Mouse (Mus musculus): ENCODE data around the gene Olfr50. TPM values are rescaled to one million over a fixed set of nuclear protein-coding genes. Genes with fewer than 3 reads are reported as not detected.

Gene Olfr50
- not detected in 2 replicates for polyA plus RNA-seq (2014; fragmentation: Nextera tagmentation; extraction: Ambion mirVana)

GRCm38 (mm10) chr2:36790238-36790637 lies at the start of gene Olfr50:
TSS of gene Olfr50 (plus strand) at chr2:36790538.
- H3K4me2 ChIP-seq = no peak within 1 kb of the TSS
- no peak for DNase-seq (ENCODE audit: low spot score)
- no peak for ATAC-seq (replicated peaks; ENCODE audit: low FRiP score)
- H3K27me3 ChIP-seq (replicated peaks; ENCODE audit: control insufficient read depth, insufficient read depth, low read length) = no peaks in the 10 kb centered on the region
- H3K9ac ChIP-seq (ENCODE audit: low read depth, low read length) = no peak within 1 kb of the TSS
- WGBS = 80% methylated on average over 2 of the region's 2 CpGs
- no peak within 1 kb of the TSS for H3K27ac ChIP-seq (ENCODE audit: low read depth, low read length)
- no peaks in the 10 kb centered on the region for H3K36me3 ChIP-seq (ENCODE audit: control insufficient read depth, insufficient read depth, low read length)
- no peak within 1 kb of the TSS for H3K4me3 ChIP-seq (ENCODE audit: low read depth, low read length)
- peaks cover 3% of the 10 kb centered on the region; the same call in 1 of the 2 replicates for H3K9me3 ChIP-seq (ENCODE audit: control insufficient read depth, low read length)
- H3K4me1 ChIP-seq (replicated peaks; ENCODE audit: control insufficient read depth, insufficient read depth, low read length) = no peaks in the 10 kb centered on the region

GRCm38 (mm10) chr2:36783976-36784375 lies 6.4 kb upstream of the Olfr50 start, which contains the start of gene Olfr348:
TSS of gene Olfr348 (plus strand) at chr2:36784276.
- ATAC-seq (replicated peaks; ENCODE audit: low FRiP score) (no peak), DNase-seq (ENCODE audit: low spot score) (no peak)
- Histone ChIP-seq H3K36me3 (ENCODE audit: control insufficient read depth, insufficient read depth, low read length) (no peaks in the 10 kb centered on the region), H3K27me3 (replicated peaks; ENCODE audit: control insufficient read depth, insufficient read depth, low read length) (no peaks in the 10 kb centered on the region), H3K4me1 (replicated peaks; ENCODE audit: control insufficient read depth, insufficient read depth, low read length) (no peaks in the 10 kb centered on the region), H3K27ac (ENCODE audit: low read depth, low read length) (no peak within 1 kb of the TSS), H3K4me2 (no peak within 1 kb of the TSS), H3K9me3 (ENCODE audit: control insufficient read depth, low read length) (no peaks in the 10 kb centered on the region), H3K4me3 (ENCODE audit: low read depth, low read length) (no peak within 1 kb of the TSS), H3K9ac (ENCODE audit: low read depth, low read length) (no peak within 1 kb of the TSS)
- 65% methylated on average over 2 of the region's 2 CpGs for WGBS

DNA sequence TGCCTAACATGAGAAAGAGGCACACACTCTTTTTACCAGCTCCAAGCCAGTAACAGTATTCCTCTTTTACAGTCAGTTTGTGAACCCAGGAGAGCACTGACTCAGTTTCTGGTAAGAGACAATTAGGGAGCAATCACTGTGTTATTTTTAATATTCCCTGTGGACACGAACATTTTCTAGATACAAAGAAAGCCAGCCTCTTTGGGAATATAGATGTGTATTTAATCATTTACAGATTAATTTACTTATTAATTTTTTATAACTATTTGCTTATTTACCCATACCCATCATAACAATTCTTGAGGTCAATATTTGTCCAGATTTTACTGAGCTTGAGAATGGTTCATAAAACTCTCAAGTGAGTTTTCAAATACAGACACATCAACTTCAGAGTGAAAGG lies 26.6 kb downstream of the Olfr50 start, which contains the start of gene Olfr3:
Olfr3 (minus strand) TSS at position 101 of the 400 bp plus-strand sequence.
- H3K9me3 ChIP-seq (ENCODE audit: control insufficient read depth, low read length) = peaks cover 2% of the 10 kb centered on the region; the same call in 1 of the 2 replicates
- no peak within 1 kb of the TSS for H3K4me2 ChIP-seq
- no peaks in the 10 kb centered on the region for H3K36me3 ChIP-seq (ENCODE audit: control insufficient read depth, insufficient read depth, low read length)
- WGBS = 42% methylated on average over 1 of the region's 1 CpGs
- no peak within 1 kb of the TSS for H3K27ac ChIP-seq (ENCODE audit: low read depth, low read length)
- H3K9ac ChIP-seq (ENCODE audit: low read depth, low read length) = no peak within 1 kb of the TSS
- H3K4me3 ChIP-seq (ENCODE audit: low read depth, low read length) = no peak within 1 kb of the TSS
- H3K27me3 ChIP-seq (replicated peaks; ENCODE audit: control insufficient read depth, insufficient read depth, low read length) = no peaks in the 10 kb centered on the region
- H3K4me1 ChIP-seq (replicated peaks; ENCODE audit: control insufficient read depth, insufficient read depth, low read length) = no peaks in the 10 kb centered on the region
- no peak for DNase-seq (ENCODE audit: low spot score)
- no peak for ATAC-seq (replicated peaks; ENCODE audit: low FRiP score)

- no peaks in the 10 kb centered on the region for H3K4me1 ChIP-seq (replicated peaks; ENCODE audit: control insufficient read depth, insufficient read depth, low read length)
- no peaks in the 10 kb centered on the region for H3K27me3 ChIP-seq (replicated peaks; ENCODE audit: control insufficient read depth, insufficient read depth, low read length)
- H3K4me3 ChIP-seq (ENCODE audit: low read depth, low read length) = no peak within 1 kb of the TSS
- no peak for DNase-seq (ENCODE audit: low spot score)
- H3K9ac ChIP-seq (ENCODE audit: low read depth, low read length) = no peak within 1 kb of the TSS
- no peaks in the 10 kb centered on the region for H3K36me3 ChIP-seq (ENCODE audit: control insufficient read depth, insufficient read depth, low read length)
- WGBS = 76% methylated on average over 1 of the region's 1 CpGs
- ATAC-seq (replicated peaks; ENCODE audit: low FRiP score) = no peak
- H3K4me2 ChIP-seq = no peak within 1 kb of the TSS
- H3K9me3 ChIP-seq (ENCODE audit: control insufficient read depth, low read length) = peaks cover 5% of the 10 kb centered on the region; the same call in 1 of the 2 replicates
- H3K27ac ChIP-seq (ENCODE audit: low read depth, low read length) = no peak within 1 kb of the TSS
Measured at GRCm38 (mm10) chr2:36846010-36846409, 55.7 kb downstream of the Olfr50 start, which contains the start of gene Olfr350. TSS of gene Olfr350 (plus strand) at chr2:36846310.

Other genes with a start within 250 kb of the Olfr50 start
- not detected in 2 replicates for gene Olfr344, start 223.9 kb upstream of the Olfr50 start, polyA plus RNA-seq (2014; fragmentation: Nextera tagmentation; extraction: Ambion mirVana)
- not detected in 2 replicates for gene Olfr345, start 150.5 kb upstream of the Olfr50 start, polyA plus RNA-seq (2014; fragmentation: Nextera tagmentation; extraction: Ambion mirVana)
- gene Olfr346, start 104.8 kb upstream of the Olfr50 start, polyA plus RNA-seq (2014; fragmentation: Nextera tagmentation; extraction: Ambion mirVana) = not detected in 2 replicates
- gene Olfr347, start 58.6 kb upstream of the Olfr50 start, polyA plus RNA-seq (2014; fragmentation: Nextera tagmentation; extraction: Ambion mirVana) = not detected in 2 replicates
- not detected in 2 replicates for gene Olfr348, start 6.3 kb upstream of the Olfr50 start, polyA plus RNA-seq (2014; fragmentation: Nextera tagmentation; extraction: Ambion mirVana)
- gene Olfr3, start 26.5 kb downstream of the Olfr50 start, polyA plus RNA-seq (2014; fragmentation: Nextera tagmentation; extraction: Ambion mirVana) = not detected in 2 replicates
- not detected in 2 replicates for gene Olfr350, start 55.8 kb downstream of the Olfr50 start, polyA plus RNA-seq (2014; fragmentation: Nextera tagmentation; extraction: Ambion mirVana)
- gene Olfr351, start 72.1 kb downstream of the Olfr50 start, polyA plus RNA-seq (2014; fragmentation: Nextera tagmentation; extraction: Ambion mirVana) = not detected in 2 replicates
- not detected in 2 replicates for gene Olfr352, start 77.9 kb downstream of the Olfr50 start, polyA plus RNA-seq (2014; fragmentation: Nextera tagmentation; extraction: Ambion mirVana)
- not detected in 2 replicates for gene Olfr353, start 102.4 kb downstream of the Olfr50 start, polyA plus RNA-seq (2014; fragmentation: Nextera tagmentation; extraction: Ambion mirVana)
- not detected in 2 replicates for gene Olfr354, start 115.1 kb downstream of the Olfr50 start, polyA plus RNA-seq (2014; fragmentation: Nextera tagmentation; extraction: Ambion mirVana)
- gene Olfr355, start 138.4 kb downstream of the Olfr50 start, polyA plus RNA-seq (2014; fragmentation: Nextera tagmentation; extraction: Ambion mirVana) = not detected in 2 replicates
- gene Olfr356, start 146.6 kb downstream of the Olfr50 start, polyA plus RNA-seq (2014; fragmentation: Nextera tagmentation; extraction: Ambion mirVana) = not detected in 2 replicates
- not detected in 2 replicates for gene Olfr357, start 203.3 kb downstream of the Olfr50 start, polyA plus RNA-seq (2014; fragmentation: Nextera tagmentation; extraction: Ambion mirVana)
- gene Olfr358, start 218.8 kb downstream of the Olfr50 start, polyA plus RNA-seq (2014; fragmentation: Nextera tagmentation; extraction: Ambion mirVana) = not detected in 2 replicates

All from liver, embryonic 11.5 days (tissue).